Mouse (Mus musculus): ENCODE data around the gene Olfr676. TPM values are rescaled to one million over a fixed set of nuclear protein-coding genes. Genes with fewer than 3 reads are reported as not detected.
"Not testable (repeated sequence)": the region's sequence is repeated elsewhere in the genome, so short reads cannot be mapped to it uniquely, and the experiment has no call there.

Gene Olfr676
- not detected for total RNA-seq (2021)
- long read RNA-seq, experiment 1, result 0 reads
- long read RNA-seq, experiment 2, result 0 reads

- no peak for DNase-seq
- intact Hi-C loops (cut with DNase I), result no loop called here
Measured at GRCm38 (mm10) chr7:105032398-105032797, at the start of gene Olfr676. TSS of gene Olfr676 (plus strand) at chr7:105032698.

- intact Hi-C loops (cut with DNase I), result no loop called here
Measured at GRCm38 (mm10) chr7:105001929-105002328, 30.6 kb upstream of the Olfr676 start, which contains the start of gene Olfr672. TSS of gene Olfr672 (minus strand) at chr7:105002029.

GRCm38 (mm10) chr7:105022530-105022929, 10.0 kb upstream of the Olfr676 start:
- no peak for DNase-seq
- intact Hi-C loops (cut with DNase I), result no loop called here

More at GRCm38 (mm10) chr7:105001929-105002328, 30.6 kb upstream of the Olfr676 start, which contains the start of gene Olfr672:
- DNase-seq, result no peak

GRCm38 (mm10) chr7:105028360-105028759, 4.1 kb upstream of the Olfr676 start, which contains the start of gene Olfr675:
TSS of gene Olfr675 (minus strand) at chr7:105028460.
- no peak for DNase-seq
- intact Hi-C loops (cut with DNase I), result no loop called here

- DNase-seq; intact Hi-C loops (cut with DNase I): not testable (repeated sequence)
Measured at GRCm38 (mm10) chr7:105033836-105034235, 1.3 kb downstream of the Olfr676 start.

- intact Hi-C loops (cut with DNase I), result no loop called here
- no peak for DNase-seq
Measured at GRCm38 (mm10) chr7:105058951-105059350, 26.5 kb downstream of the Olfr676 start.

- intact Hi-C loops (cut with DNase I), result no loop called here
- DNase-seq, result no peak
Measured at GRCm38 (mm10) chr7:105064175-105064574, 31.7 kb downstream of the Olfr676 start, which contains the start of gene Olfr678. TSS of gene Olfr678 (plus strand) at chr7:105064475.

- intact Hi-C loops (cut with DNase I), result no loop called here
- no peak for DNase-seq
Measured at GRCm38 (mm10) chr7:105080905-105081304, 48.4 kb downstream of the Olfr676 start, which contains the start of gene Olfr679. TSS of gene Olfr679 (plus strand) at chr7:105081205.

Other genes starting within 250 kb of the Olfr676 start
- gene Usp17lb, start 190.1 kb upstream of the Olfr676 start, total RNA-seq (2021), result not detected
- gene Usp17la, start 175.7 kb upstream of the Olfr676 start, total RNA-seq (2021), result not detected
- gene Olfr665, start 154.7 kb upstream of the Olfr676 start, total RNA-seq (2021), result not detected
- gene Olfr666, start 136.7 kb upstream of the Olfr676 start, total RNA-seq (2021), result not detected
- gene Olfr667, start 111.2 kb upstream of the Olfr676 start, total RNA-seq (2021), result not detected
- not detected for gene Olfr668, start 104.6 kb upstream of the Olfr676 start, total RNA-seq (2021)
- gene Olfr669, start 98.5 kb upstream of the Olfr676 start, total RNA-seq (2021), result not detected
- not detected for gene Olfr670, start 70.1 kb upstream of the Olfr676 start, total RNA-seq (2021)
- not detected for gene Olfr671, start 53.6 kb upstream of the Olfr676 start, total RNA-seq (2021)
- gene Olfr672, start 30.7 kb upstream of the Olfr676 start, total RNA-seq (2021), result not detected
- gene Olfr675, start 4.2 kb upstream of the Olfr676 start, total RNA-seq (2021), result not detected
- gene Olfr677, start 18.7 kb downstream of the Olfr676 start, total RNA-seq (2021), result not detected
- gene Olfr678, start 31.8 kb downstream of the Olfr676 start, total RNA-seq (2021), result not detected
- gene Olfr679, start 48.5 kb downstream of the Olfr676 start, total RNA-seq (2021), result not detected
- not detected for gene Olfr680-ps1, start 60.1 kb downstream of the Olfr676 start, total RNA-seq (2021)
- not detected for gene Olfr681, start 84.1 kb downstream of the Olfr676 start, total RNA-seq (2021)
- gene Olfr683, start 114.3 kb downstream of the Olfr676 start, total RNA-seq (2021), result not detected
- gene Olfr684, start 131.0 kb downstream of the Olfr676 start, total RNA-seq (2021), result not detected
- not detected for gene Olfr685, start 153.3 kb downstream of the Olfr676 start, total RNA-seq (2021)
- gene Olfr686, start 174.8 kb downstream of the Olfr676 start, total RNA-seq (2021), result not detected

Measured in heart, postnatal 14 days (tissue).